Mouse (Mus musculus): ENCODE results near the gene Cyp2b13.
"Not testable (repeated sequence)": the region's sequence is repeated elsewhere in the genome, so short reads cannot be mapped to it uniquely, and the experiment has no call there.

Cyp2b13 gene

DNA sequence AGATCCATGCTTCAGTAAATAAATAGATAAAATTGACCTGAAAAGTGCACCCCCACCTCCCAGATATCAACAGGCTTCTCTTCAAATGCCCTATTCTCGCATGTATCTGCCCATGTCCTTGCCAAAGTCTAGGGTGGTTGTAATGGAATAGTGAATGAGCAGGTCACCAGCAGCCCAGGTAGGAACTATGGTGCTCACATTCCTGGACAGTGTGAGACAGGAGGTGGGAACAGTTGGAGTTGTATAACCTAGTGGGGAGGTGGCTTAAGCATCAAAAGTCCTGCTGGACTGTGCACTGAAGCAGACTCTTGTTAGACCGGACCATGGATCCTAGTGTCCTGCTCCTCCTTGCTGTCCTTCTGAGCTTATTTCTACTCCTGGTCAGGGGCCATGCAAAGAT, at the start of gene Cyp2b13:
TSS of gene Cyp2b13 (plus strand) at position 301 of the 400 bp plus-strand sequence.
- DNase-seq = not testable (repeated sequence)

DNA sequence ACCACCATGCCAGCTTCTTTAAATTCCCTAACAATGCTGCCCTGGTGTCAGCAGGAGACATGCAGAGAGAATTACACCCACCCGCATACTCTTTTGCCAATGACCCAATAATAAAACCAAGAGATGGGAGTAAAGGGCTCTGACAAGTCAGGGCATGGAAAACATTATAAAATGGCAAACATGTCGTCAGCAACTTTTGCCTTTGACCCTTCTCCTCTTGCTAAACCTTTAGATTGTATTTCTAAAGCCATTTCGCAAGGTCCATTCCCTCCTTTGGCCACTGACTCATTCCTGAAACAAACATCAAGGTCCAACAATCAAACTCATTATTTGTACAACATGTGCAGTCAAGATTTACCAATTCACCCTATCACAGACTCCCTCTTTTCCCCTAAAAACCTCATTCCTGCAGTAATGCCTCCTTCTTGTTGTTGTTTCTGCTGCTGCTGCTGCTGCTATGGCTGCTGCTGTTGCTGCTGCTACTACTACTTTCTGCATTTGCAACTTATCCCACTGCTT, 41.4 kb upstream of the Cyp2b13 start:
- not testable (repeated sequence) for DNase-seq

DNA sequence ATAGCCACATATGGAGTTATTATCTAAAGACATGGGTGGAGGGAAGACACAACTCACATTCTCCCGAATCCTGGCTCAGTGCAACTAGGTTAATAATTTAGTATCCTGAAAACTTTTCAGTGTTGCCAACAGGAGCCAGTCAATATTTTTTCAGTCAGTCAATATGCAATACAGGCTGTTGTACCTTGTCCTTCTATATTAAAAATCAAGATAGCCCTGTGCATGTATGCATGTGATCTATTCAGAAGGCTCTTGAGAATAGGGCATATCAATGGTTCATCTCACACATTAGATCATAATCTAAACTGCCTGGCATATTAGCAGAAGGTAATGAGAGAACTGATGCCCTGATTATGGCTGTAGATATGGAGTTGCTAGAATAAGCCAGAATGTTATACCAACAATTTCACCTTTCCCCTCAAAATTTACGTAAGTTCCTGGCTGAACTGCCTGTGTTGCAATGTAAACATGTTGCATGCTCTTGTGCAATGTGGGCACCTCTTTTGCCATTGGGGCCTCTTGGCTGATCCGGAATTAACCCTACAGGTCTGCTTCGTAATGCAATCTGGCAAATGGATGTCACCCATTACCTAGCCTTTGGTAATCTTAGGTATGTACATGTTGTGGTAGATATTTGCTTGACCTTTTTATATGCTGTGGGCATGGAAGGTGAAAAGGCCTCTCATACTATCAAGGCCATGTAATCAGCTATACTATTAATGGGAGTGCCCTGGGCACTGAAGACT, 6.2 kb upstream of the Cyp2b13 start:
- not testable (repeated sequence) for DNase-seq

DNA sequence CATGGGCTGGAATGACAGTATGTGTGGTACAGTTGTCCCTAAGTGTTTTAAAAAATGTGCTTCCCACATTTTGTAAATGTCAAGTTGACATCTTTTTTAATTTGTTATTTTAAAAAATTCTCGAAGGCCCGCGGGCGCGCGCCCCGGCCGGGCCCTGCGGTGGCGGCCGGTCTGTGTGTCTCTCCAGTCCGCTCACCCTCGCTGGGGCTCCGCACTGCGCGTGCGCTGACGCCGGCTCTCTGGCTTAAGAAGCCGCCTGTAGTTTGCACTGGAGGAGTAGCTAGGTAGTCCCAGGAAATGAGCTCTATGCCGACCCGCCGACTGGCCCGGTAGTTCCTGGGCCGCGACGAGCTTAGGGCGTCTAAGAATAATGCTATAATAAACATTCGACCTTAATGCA, 10.4 kb downstream of the Cyp2b13 start:
- DNase-seq = not testable (repeated sequence)

DNA sequence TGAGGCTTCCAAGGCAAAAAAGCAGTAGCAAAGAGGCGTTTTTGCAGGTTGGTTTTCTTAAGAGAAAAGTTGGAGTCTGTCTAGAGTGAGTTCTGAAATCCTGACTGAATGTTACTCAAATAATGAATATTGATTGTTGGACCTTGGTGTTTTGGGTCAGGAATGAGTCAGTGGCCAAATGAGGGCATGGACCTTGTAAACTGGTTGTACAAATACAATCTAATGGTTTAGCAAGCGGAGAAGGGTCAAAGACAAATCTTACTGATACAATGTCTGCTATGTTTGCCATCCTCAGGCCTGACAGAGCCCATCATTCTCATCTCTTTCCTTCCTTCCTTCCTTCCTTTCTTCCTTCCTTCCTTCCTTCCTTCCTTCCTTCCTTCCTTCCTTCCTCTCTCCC, 21.3 kb downstream of the Cyp2b13 start:
- no peak for DNase-seq

DNA sequence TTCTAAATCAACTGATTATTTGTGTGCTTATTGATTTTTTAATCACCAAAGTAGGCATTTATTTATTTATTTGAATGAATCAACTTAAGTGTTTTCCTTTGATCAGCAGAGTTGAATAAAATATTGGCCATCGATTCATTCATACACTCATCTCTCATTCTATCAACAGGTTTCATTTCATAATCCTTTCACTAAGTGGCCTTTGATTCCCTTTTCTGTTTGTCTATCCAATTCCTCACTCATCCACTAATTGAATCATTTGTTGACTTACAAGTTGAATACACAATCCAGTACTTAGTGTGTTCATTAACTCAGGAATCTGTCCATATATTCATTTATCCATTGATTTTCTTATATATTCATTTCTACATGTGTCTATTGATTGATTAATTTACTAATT, 26.1 kb downstream of the Cyp2b13 start:
- no peak for DNase-seq

DNA sequence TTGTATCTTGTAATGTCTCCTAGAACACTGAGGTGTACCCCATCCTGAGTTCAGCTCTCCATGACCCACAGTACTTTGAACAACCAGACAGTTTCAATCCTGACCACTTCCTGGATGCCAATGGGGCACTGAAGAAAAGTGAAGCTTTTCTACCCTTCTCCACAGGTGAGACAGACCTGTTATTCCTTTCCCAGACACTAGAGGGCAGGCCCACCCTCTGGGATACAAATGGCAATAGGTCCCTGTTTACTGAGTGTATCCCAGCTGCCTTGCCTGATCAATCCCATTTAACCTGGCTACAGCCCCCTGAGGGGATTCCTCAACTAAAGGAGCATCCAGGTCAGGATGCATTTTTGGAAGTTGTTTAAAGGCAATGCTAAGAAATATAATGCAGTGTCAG, 27.3 kb downstream of the Cyp2b13 start:
- not testable (repeated sequence) for DNase-seq

DNA sequence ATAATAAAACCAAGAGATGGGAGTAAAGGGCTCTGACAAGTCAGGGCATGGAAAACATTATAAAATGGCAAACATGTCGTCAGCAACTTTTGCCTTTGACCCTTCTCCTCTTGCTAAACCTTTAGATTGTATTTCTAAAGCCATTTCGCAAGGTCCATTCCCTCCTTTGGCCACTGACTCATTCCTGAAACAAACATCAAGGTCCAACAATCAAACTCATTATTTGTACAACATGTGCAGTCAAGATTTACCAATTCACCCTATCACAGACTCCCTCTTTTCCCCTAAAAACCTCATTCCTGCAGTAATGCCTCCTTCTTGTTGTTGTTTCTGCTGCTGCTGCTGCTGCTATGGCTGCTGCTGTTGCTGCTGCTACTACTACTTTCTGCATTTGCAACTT, 78.3 kb downstream of the Cyp2b13 start:
- DNase-seq = not testable (repeated sequence)

DNA sequence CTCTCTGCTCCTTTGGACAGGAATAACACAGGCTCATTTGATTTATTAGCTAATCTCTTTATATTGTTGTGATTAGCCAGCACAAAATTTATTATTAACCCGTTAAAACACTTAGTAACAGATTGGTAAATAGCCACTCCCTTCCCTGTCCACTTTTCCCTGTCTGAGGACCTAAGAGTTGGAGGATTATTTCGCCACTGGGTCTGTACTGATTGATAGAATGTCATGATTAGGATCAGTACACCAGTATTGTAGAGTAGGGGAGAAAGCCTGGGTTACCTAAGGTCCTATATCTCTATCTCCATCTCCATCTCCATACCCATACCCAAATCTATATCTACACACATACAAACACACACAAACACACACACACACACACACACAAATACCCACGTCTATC, 82.4 kb downstream of the Cyp2b13 start:
- not testable (repeated sequence) for DNase-seq

Data from B cell, adult 2 months (primary cell).